Mouse (Mus musculus) embryonic facial prominence, embryonic 11.5 days (tissue): ENCODE data around the gene Cds1. TPM values are rescaled to one million over a fixed set of nuclear protein-coding genes. Genes with fewer than 3 reads are reported as not detected.

Experiments
- ATAC-seq: fragments of 200-750 bp; cut with Nextera tagmentation; replicated peaks from 2 replicates; pipeline ENCODE4 v1.8.0; 2017; ENCODE audit warnings: low read depth; ENCODE audit not compliant: insufficient number of reproducible peaks, low FRiP score, low TSS enrichment
- DNase-seq: peaks from one replicate; pipeline ENCODE4 v3.0.0-alpha.2; 2015; ENCODE audit warnings: low spot score
- H3K27ac ChIP-seq: fragments of 300-500 bp; sonication (generic); replicated peaks from 2 replicates; pipeline ENCODE4 v1.5.1; 2014; ENCODE audit warnings: mild to moderate bottlenecking, low read depth, low read length, control low read depth
- H3K27me3 ChIP-seq: fragments of 300-500 bp; sonication (generic); 2 replicates; pipeline ENCODE4 v1.6.1; 2014; ENCODE audit warnings: mild to moderate bottlenecking, low read length, moderate library complexity, mixed read lengths; ENCODE audit not compliant: control insufficient read depth, insufficient read depth
- H3K36me3 ChIP-seq: fragments of 300-500 bp; sonication (generic); replicated peaks from 2 replicates; pipeline ENCODE4 v1.6.1; 2014; ENCODE audit warnings: low read depth, mild to moderate bottlenecking, low read length, moderate library complexity, mixed read lengths; ENCODE audit not compliant: control insufficient read depth, insufficient read depth
- H3K4me1 ChIP-seq: fragments of 300-500 bp; sonication (generic); 2 replicates; pipeline ENCODE4 v1.6.1; 2014; ENCODE audit warnings: low read length, mixed read lengths; ENCODE audit not compliant: control insufficient read depth, insufficient read depth
- H3K4me2 ChIP-seq: fragments of 300-500 bp; sonication (generic); 2 replicates; pipeline ENCODE4 v1.6.1; 2014; ENCODE audit warnings: low read depth, mild to moderate bottlenecking, control low read depth, low read length, moderate library complexity
- H3K4me3 ChIP-seq: fragments of 300-500 bp; sonication (generic); 2 replicates; pipeline ENCODE4 v1.5.1; 2014; ENCODE audit warnings: low read depth, low read length, control low read depth
- H3K9ac ChIP-seq: fragments of 300-500 bp; sonication (generic); replicated peaks from 2 replicates; pipeline ENCODE4 v1.6.1; 2014; ENCODE audit warnings: mild to moderate bottlenecking, control low read depth, low read length
- H3K9me3 ChIP-seq: fragments of 300-500 bp; sonication (generic); replicated peaks from 2 replicates; pipeline ENCODE4 v1.6.1; 2016; ENCODE audit warnings: mild to moderate bottlenecking, low read length, inconsistent platforms, mixed read lengths; ENCODE audit not compliant: control insufficient read depth
- WGBS: fragments of 180-500 bp; shearing (Covaris S2); extraction: QIAGEN DNeasy Blood & Tissue Kit; methylation state at CpG from one replicate; pipeline ENCODE4 v1.1.7; 2014; 5-methylcytosine and 5-hydroxymethylcytosine counted together
- polyA plus RNA-seq: library from polyadenylated mRNA; unstranded; fragments of >200 nt; fragmentation: Nextera tagmentation; extraction: Ambion mirVana; gene quantifications from 2 replicates; pipeline ENCODE4 v1.2.1, GENCODE M21; 2014

Gene Cds1
- polyA plus RNA-seq, 1 experiment from 2014 or later, result 1.4 TPM

- Histone ChIP-seq H3K36me3 (no peaks in the 10 kb centered on the region), H3K27ac (no peak overlapping the region), H3K9ac (peak overlapping the region; percentile 57), H3K4me3 (peak overlapping the region; percentile 72), H3K9me3 (no peaks in the 10 kb centered on the region), H3K4me1 (no peaks in the 10 kb centered on the region), H3K27me3 (peaks cover 23% of the 10 kb centered on the region), H3K4me2 (peak overlapping the region; percentile 100)
- ATAC-seq (peak; percentile 55), DNase-seq (peak; percentile 25)
- WGBS, result under 1% methylated on average over 41 of the region's 45 CpGs
Measured at GRCm38 (mm10) chr5:101765390-101765901, 516 bp downstream of the Cds1 start.

- DNase-seq, result no peak
- H3K9ac ChIP-seq, result no peak overlapping the region
- 29% methylated on average over 6 of the region's 6 CpGs for WGBS
Measured at GRCm38 (mm10) chr5:101766248-101766647, 1.3 kb downstream of the Cds1 start.

GRCm38 (mm10) chr5:101767086-101767485, 2.2 kb downstream of the Cds1 start:
- peaks cover 23% of the 10 kb centered on the region for H3K27me3 ChIP-seq
- H3K4me3 ChIP-seq, result no peak overlapping the region
- WGBS, result 66% methylated on average over 5 of the region's 5 CpGs

More at GRCm38 (mm10) chr5:101766248-101766647, 1.3 kb downstream of the Cds1 start:
- H3K4me2 ChIP-seq, result no peak overlapping the region; the same call in 1 of the 2 replicates
- no peak for ATAC-seq
- H3K36me3 ChIP-seq, result no peaks in the 10 kb centered on the region
- no peak overlapping the region for H3K4me3 ChIP-seq
- no peaks in the 10 kb centered on the region for H3K9me3 ChIP-seq
- no peak overlapping the region for H3K27ac ChIP-seq
- H3K4me1 ChIP-seq, result no peaks in the 10 kb centered on the region
- H3K27me3 ChIP-seq, result peaks cover 23% of the 10 kb centered on the region

GRCm38 (mm10) chr5:101767486-101767885, 2.6 kb downstream of the Cds1 start:
- no peak overlapping the region for H3K9ac ChIP-seq
- H3K36me3 ChIP-seq, result no peaks in the 10 kb centered on the region
- peaks cover 23% of the 10 kb centered on the region for H3K27me3 ChIP-seq
- ATAC-seq, result no peak
- 72% methylated on average over 6 of the region's 6 CpGs for WGBS
- no peak overlapping the region for H3K27ac ChIP-seq
- no peak overlapping the region for H3K4me2 ChIP-seq
- no peak overlapping the region for H3K4me3 ChIP-seq
- no peak for DNase-seq
- no peaks in the 10 kb centered on the region for H3K9me3 ChIP-seq
- no peaks in the 10 kb centered on the region for H3K4me1 ChIP-seq

More at GRCm38 (mm10) chr5:101767086-101767485, 2.2 kb downstream of the Cds1 start:
- Histone ChIP-seq H3K9ac (no peak overlapping the region), H3K36me3 (no peaks in the 10 kb centered on the region), H3K27ac (no peak overlapping the region), H3K4me1 (no peaks in the 10 kb centered on the region), H3K9me3 (no peaks in the 10 kb centered on the region), H3K4me2 (no peak overlapping the region)
- ATAC-seq (no peak), DNase-seq (no peak)

GRCm38 (mm10) chr5:101768558-101768957, 3.6 kb downstream of the Cds1 start:
- Histone ChIP-seq H3K4me1 (no peaks in the 10 kb centered on the region), H3K36me3 (no peaks in the 10 kb centered on the region), H3K4me3 (no peak overlapping the region), H3K4me2 (no peak overlapping the region), H3K9ac (no peak overlapping the region), H3K27ac (no peak overlapping the region), H3K27me3 (peaks cover 21% of the 10 kb centered on the region), H3K9me3 (no peaks in the 10 kb centered on the region)
- ATAC-seq, result no peak
- 81% methylated on average over 7 of the region's 7 CpGs for WGBS
- DNase-seq, result no peak

GRCm38 (mm10) chr5:101772621-101773020, 7.7 kb downstream of the Cds1 start:
- no peak for DNase-seq
- Histone ChIP-seq H3K9me3 (no peaks in the 10 kb centered on the region), H3K27ac (no peak overlapping the region), H3K4me1 (no peaks in the 10 kb centered on the region), H3K27me3 (peaks cover 6% of the 10 kb centered on the region), H3K4me2 (no peak overlapping the region), H3K4me3 (no peak overlapping the region), H3K36me3 (no peaks in the 10 kb centered on the region), H3K9ac (no peak overlapping the region)
- ATAC-seq, result no peak
- 85% methylated on average over 9 of the region's 9 CpGs for WGBS

GRCm38 (mm10) chr5:101775262-101775661, 10.3 kb downstream of the Cds1 start:
- no peak overlapping the region for H3K4me3 ChIP-seq
- no peak overlapping the region for H3K9ac ChIP-seq
- DNase-seq, result no peak
- 89% methylated on average over 8 of the region's 8 CpGs for WGBS
- H3K4me2 ChIP-seq, result no peak overlapping the region
- no peaks in the 10 kb centered on the region for H3K9me3 ChIP-seq
- no peaks in the 10 kb centered on the region for H3K36me3 ChIP-seq
- no peaks in the 10 kb centered on the region; the same call in 1 of the 2 replicates for H3K27me3 ChIP-seq
- H3K4me1 ChIP-seq, result no peaks in the 10 kb centered on the region
- no peak for ATAC-seq
- H3K27ac ChIP-seq, result no peak overlapping the region

- DNase-seq, result no peak
- H3K4me3 ChIP-seq, result no peak overlapping the region
- no peaks in the 10 kb centered on the region; the same call in 1 of the 2 replicates for H3K27me3 ChIP-seq
- H3K9ac ChIP-seq, result no peak overlapping the region
- no peaks in the 10 kb centered on the region for H3K36me3 ChIP-seq
- H3K9me3 ChIP-seq, result no peaks in the 10 kb centered on the region
- no peak overlapping the region for H3K27ac ChIP-seq
- whole genome bisulfite sequencing, result 84% methylated on average over 8 of the region's 8 CpGs
- H3K4me2 ChIP-seq, result no peak overlapping the region
- H3K4me1 ChIP-seq, result no peaks in the 10 kb centered on the region
- ATAC-seq, result no peak
Measured at GRCm38 (mm10) chr5:101776528-101776927, 11.6 kb downstream of the Cds1 start.
